Mouse (Mus musculus) kidney, embryonic 16.5 days (tissue): ENCODE measurements around the gene Pknox1. TPM values are rescaled to one million over a fixed set of nuclear protein-coding genes. Genes with fewer than 3 reads are reported as not detected.
"Not testable (repeated sequence)": the region's sequence is repeated elsewhere in the genome, so short reads cannot be mapped to it uniquely, and the experiment has no call there.

Experiments used
- ATAC-seq: fragments of 200-750 bp; cut with Nextera tagmentation; 2 replicates; pipeline ENCODE4 v1.8.0; 2017; ENCODE audit warnings: moderate TSS enrichment; ENCODE audit not compliant: low FRiP score, low TSS enrichment
- H3K27ac ChIP-seq: fragments of 300-500 bp; sonication (generic); 2 replicates; pipeline ENCODE4 v1.5.1; 2014; ENCODE audit warnings: low read length
- H3K27me3 ChIP-seq: fragments of 300-500 bp; sonication (generic); 2 replicates; pipeline ENCODE4 v1.6.1; 2014; ENCODE audit warnings: low read length, control low read depth, mixed read lengths; ENCODE audit not compliant: insufficient read depth
- H3K36me3 ChIP-seq: fragments of 300-500 bp; sonication (generic); 2 replicates; pipeline ENCODE4 v1.6.1; 2014; ENCODE audit warnings: low read length, control low read depth, mixed read lengths; ENCODE audit not compliant: insufficient read depth
- H3K4me1 ChIP-seq: fragments of 300-500 bp; sonication (generic); 2 replicates; pipeline ENCODE4 v1.6.1; 2014; ENCODE audit warnings: low read length, control low read depth, mixed read lengths; ENCODE audit not compliant: insufficient read depth
- H3K4me2 ChIP-seq: fragments of 300-500 bp; sonication (generic); replicated peaks from 2 replicates; pipeline ENCODE4 v1.6.1; 2014; ENCODE audit warnings: low read depth, low read length
- H3K4me3 ChIP-seq: fragments of 300-500 bp; sonication (generic); 2 replicates; pipeline ENCODE4 v1.5.1; 2014; ENCODE audit warnings: mild to moderate bottlenecking, low read length
- H3K9ac ChIP-seq: fragments of 300-500 bp; sonication (generic); replicated peaks from 2 replicates; pipeline ENCODE4 v1.6.1; 2014; ENCODE audit warnings: low read length
- H3K9me3 ChIP-seq: fragments of 300-500 bp; sonication (generic); 2 replicates; pipeline ENCODE4 v1.6.1; 2016; ENCODE audit warnings: low read length, control low read depth
- WGBS: fragments of 180-500 bp; shearing (Covaris S2); extraction: QIAGEN DNeasy Blood & Tissue Kit; methylation state at CpG from one replicate; pipeline ENCODE4 v1.1.7; 2014; 5-methylcytosine and 5-hydroxymethylcytosine counted together
- polyA plus RNA-seq: library from polyadenylated mRNA; unstranded; fragments of >200 nt; fragmentation: Nextera tagmentation; extraction: Ambion mirVana; gene quantifications from 2 replicates; pipeline ENCODE4 v1.2.1, GENCODE M21; 2015

The Pknox1 gene
- polyA plus RNA-seq, 1 experiment from 2014 or later, result 38.2 TPM

- no peak overlapping the region for H3K4me3 ChIP-seq
- 82% methylated on average over 4 of the region's 4 CpGs for WGBS
- H3K36me3 ChIP-seq, result peaks cover 38% of the 10 kb centered on the region
Observed at GRCm38 (mm10) chr17:31588726-31589125, 24.2 kb downstream of the Pknox1 start.

GRCm38 (mm10) chr17:31590846-31591245 is 26.3 kb downstream of the Pknox1 start:
- no peak overlapping the region for H3K9ac ChIP-seq
- no peaks in the 10 kb centered on the region for H3K4me1 ChIP-seq
- no peak for ATAC-seq
- no peaks in the 10 kb centered on the region for H3K27me3 ChIP-seq
- H3K4me3 ChIP-seq, result no peak overlapping the region
- no peak overlapping the region for H3K4me2 ChIP-seq
- H3K27ac ChIP-seq, result no peak overlapping the region
- peaks cover 38% of the 10 kb centered on the region for H3K36me3 ChIP-seq
- no peaks in the 10 kb centered on the region for H3K9me3 ChIP-seq
- 87% methylated on average over 11 of the region's 11 CpGs for WGBS

More at GRCm38 (mm10) chr17:31588726-31589125, 24.2 kb downstream of the Pknox1 start:
- ATAC-seq, result no peak
- Histone ChIP-seq H3K4me1 (no peaks in the 10 kb centered on the region), H3K27ac (no peak overlapping the region), H3K27me3 (no peaks in the 10 kb centered on the region), H3K9me3 (no peaks in the 10 kb centered on the region), H3K4me2 (no peak overlapping the region), H3K9ac (no peak overlapping the region)

GRCm38 (mm10) chr17:31594590-31594989 is 30.1 kb downstream of the Pknox1 start:
- no peak overlapping the region for H3K4me2 ChIP-seq
- H3K4me1 ChIP-seq, result no peaks in the 10 kb centered on the region
- no peak overlapping the region for H3K4me3 ChIP-seq
- no peaks in the 10 kb centered on the region for H3K27me3 ChIP-seq
- H3K27ac ChIP-seq, result no peak overlapping the region
- no peak for ATAC-seq
- H3K36me3 ChIP-seq, result peaks cover 38% of the 10 kb centered on the region
- H3K9ac ChIP-seq, result no peak overlapping the region
- no peaks in the 10 kb centered on the region for H3K9me3 ChIP-seq
- 50% methylated on average over 7 of the region's 7 CpGs for WGBS

DNA sequence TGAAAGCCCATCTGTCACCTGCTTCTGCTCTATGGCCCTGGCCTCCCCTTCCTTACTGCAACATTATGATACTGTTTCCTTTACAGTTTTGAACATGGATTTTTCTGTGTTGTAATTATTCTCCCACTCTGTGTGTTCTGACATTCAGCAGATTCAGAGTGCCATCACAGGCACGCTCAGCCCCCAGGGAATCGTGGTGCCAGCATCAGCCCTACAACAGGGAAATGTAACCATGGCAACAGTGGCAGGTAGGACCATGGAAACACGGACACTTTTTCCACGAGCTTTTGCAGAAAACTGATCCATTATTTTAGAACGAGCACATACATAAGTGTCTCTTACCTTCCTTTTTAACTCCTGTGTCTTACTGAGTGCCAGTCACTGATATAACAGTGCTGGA is 30.5 kb downstream of the Pknox1 start:
- 87% methylated on average over 5 of the region's 5 CpGs for WGBS
- Histone ChIP-seq H3K4me2 (no peak overlapping the region), H3K27ac (no peak overlapping the region), H3K27me3 (no peaks in the 10 kb centered on the region), H3K9me3 (no peaks in the 10 kb centered on the region), H3K4me1 (no peaks in the 10 kb centered on the region), H3K4me3 (no peak overlapping the region), H3K36me3 (peaks cover 38% of the 10 kb centered on the region), H3K9ac (no peak overlapping the region)
- ATAC-seq, result no peak

DNA sequence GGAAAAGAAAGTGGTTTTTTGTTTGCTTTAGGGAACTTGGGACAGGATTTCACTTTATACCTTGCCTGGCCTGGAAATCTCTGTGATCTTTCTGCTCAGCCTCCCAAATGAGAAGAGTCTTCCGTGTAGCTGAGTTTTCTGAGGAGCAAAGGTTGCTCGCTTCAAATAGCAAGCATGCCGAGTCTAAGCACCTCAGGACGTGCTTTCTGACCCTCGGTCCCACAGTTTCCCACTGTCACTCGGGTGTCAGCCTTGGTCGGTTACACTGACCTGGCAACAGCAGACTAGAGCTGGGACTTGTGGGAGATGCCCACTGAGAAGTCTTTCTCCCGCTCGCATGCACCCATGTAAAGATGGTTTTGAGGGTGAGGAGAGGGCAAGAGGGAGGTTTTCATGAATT is 33.4 kb downstream of the Pknox1 start:
- H3K4me1 ChIP-seq, result no peaks in the 10 kb centered on the region
- H3K27ac ChIP-seq, result no peak overlapping the region
- no peak overlapping the region for H3K4me2 ChIP-seq
- peaks cover 24% of the 10 kb centered on the region for H3K36me3 ChIP-seq
- H3K4me3 ChIP-seq, result no peak overlapping the region
- no peak overlapping the region for H3K9ac ChIP-seq
- 77% methylated on average over 9 of the region's 9 CpGs for WGBS
- H3K27me3 ChIP-seq, result no peaks in the 10 kb centered on the region
- no peak for ATAC-seq
- no peaks in the 10 kb centered on the region for H3K9me3 ChIP-seq

GRCm38 (mm10) chr17:31598593-31598992 is 34.1 kb downstream of the Pknox1 start:
- H3K9ac ChIP-seq, result no peak overlapping the region
- ATAC-seq, result no peak
- no peak overlapping the region for H3K4me2 ChIP-seq
- H3K27me3 ChIP-seq, result no peaks in the 10 kb centered on the region
- no peaks in the 10 kb centered on the region for H3K4me1 ChIP-seq
- H3K4me3 ChIP-seq, result no peak overlapping the region
- no peak overlapping the region for H3K27ac ChIP-seq
- peaks cover 29% of the 10 kb centered on the region for H3K36me3 ChIP-seq
- 74% methylated on average over 8 of the region's 8 CpGs for WGBS
- no peaks in the 10 kb centered on the region for H3K9me3 ChIP-seq

DNA sequence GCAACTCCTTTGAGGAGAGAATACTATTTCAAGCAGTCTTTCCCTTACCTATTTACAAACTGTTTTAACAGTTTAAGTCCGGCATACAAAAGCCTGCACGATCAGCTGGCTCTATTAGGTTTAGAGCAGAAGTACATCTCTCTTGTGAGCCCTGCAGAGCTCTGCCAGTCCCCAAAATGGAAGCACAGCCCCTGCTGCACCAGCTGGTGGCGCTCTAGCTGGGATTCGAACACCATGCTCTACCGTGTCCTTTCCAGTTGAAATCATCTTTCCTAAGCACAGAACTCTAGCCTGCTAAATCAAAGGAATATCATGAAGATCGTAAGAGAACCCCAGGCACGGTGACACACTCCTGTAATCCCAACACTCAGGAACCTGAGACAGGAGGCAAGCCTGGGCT is 41.9 kb downstream of the Pknox1 start:
- Histone ChIP-seq H3K4me2 (no peak overlapping the region), H3K27me3 (no peaks in the 10 kb centered on the region), H3K9ac (no peak overlapping the region), H3K4me3 (no peak overlapping the region), H3K27ac (no peak overlapping the region), H3K9me3 (no peaks in the 10 kb centered on the region), H3K36me3 (peaks cover 27% of the 10 kb centered on the region), H3K4me1 (no peaks in the 10 kb centered on the region)
- WGBS, result 86% methylated on average over 7 of the region's 7 CpGs
- ATAC-seq, result no peak

DNA sequence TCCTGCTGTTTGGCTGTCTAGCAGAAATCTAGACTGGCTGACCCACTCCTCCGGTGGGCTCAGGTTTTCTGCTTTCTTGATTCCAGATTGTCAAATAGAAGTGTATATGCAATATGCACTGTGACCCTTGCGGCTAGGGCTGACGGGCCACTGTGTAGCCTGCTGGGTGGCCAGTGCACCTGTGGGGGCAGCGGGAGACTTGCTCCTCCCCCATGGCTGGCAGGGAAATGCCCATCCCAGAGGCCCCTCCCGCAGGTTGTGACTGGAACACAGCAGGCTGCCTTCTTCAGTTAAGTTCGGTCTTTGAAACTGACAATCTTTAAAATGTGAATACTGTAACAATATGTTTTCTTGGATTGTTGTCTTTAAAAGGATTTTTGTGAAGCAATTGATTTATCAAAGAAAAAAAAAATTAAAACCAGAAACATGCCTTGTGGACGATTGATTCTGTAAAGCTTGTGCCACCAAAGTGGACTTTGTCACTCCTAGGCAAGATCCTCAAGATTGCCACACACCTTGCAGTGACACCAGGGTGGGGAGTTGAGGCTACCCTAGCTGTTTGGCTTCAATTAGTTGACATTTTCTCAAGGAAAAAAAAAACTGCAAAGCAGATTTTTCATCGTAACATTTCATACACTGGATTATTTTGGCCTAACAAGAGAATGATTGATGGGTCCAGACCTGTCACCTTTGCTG is 42.9 kb downstream of the Pknox1 start:
- H3K4me1 ChIP-seq, result no peaks in the 10 kb centered on the region
- no peak overlapping the region for H3K4me2 ChIP-seq
- H3K27ac ChIP-seq, result no peak overlapping the region
- no peak overlapping the region for H3K4me3 ChIP-seq
- no peaks in the 10 kb centered on the region for H3K9me3 ChIP-seq
- ATAC-seq, result no peak
- H3K36me3 ChIP-seq, result peaks cover 21% of the 10 kb centered on the region
- H3K9ac ChIP-seq, result no peak overlapping the region
- no peaks in the 10 kb centered on the region for H3K27me3 ChIP-seq
- WGBS, result 85% methylated on average over 8 of the region's 8 CpGs

- not testable (repeated sequence) for H3K27ac ChIP-seq, H3K4me2 ChIP-seq, H3K27me3 ChIP-seq, H3K4me1 ChIP-seq, H3K9me3 ChIP-seq, H3K4me3 ChIP-seq, ATAC-seq, H3K9ac ChIP-seq
- WGBS, result 82% methylated on average over 3 of the region's 3 CpGs
- peaks cover 11% of the 10 kb centered on the region; the same call in 1 of the 2 replicates for H3K36me3 ChIP-seq
Observed at GRCm38 (mm10) chr17:31609173-31609572, 44.6 kb downstream of the Pknox1 start.

DNA sequence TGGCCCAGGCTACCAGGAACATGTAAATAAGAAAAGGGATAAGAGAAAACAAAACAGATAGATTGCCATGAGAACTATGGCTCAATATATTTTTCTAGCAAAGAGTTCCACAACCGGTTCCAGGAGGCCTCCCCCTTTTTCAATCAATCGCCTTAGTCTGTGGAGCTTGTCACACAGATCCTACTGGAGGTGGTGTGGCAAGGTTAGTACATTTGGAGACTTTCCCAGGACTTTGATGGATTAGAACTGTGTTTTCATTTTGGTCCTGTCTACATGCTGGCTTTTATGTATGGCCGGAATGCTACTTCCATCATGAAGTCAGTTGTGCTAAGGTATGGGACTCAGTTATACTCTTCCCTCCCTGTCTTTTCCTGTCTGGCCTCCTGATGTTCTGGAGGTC is 45.4 kb downstream of the Pknox1 start:
- no peak for ATAC-seq
- peaks cover 4% of the 10 kb centered on the region; the same call in 1 of the 2 replicates for H3K36me3 ChIP-seq
- no peaks in the 10 kb centered on the region for H3K27me3 ChIP-seq
- no peaks in the 10 kb centered on the region for H3K9me3 ChIP-seq
- no peak overlapping the region for H3K9ac ChIP-seq
- 79% methylated on average over 3 of the region's 3 CpGs for WGBS
- H3K4me2 ChIP-seq, result no peak overlapping the region
- no peaks in the 10 kb centered on the region for H3K4me1 ChIP-seq
- no peak overlapping the region for H3K27ac ChIP-seq
- no peak overlapping the region for H3K4me3 ChIP-seq
